ENCODE assay signal across 8 mouse cellular contexts in the genomic region with DNA sequence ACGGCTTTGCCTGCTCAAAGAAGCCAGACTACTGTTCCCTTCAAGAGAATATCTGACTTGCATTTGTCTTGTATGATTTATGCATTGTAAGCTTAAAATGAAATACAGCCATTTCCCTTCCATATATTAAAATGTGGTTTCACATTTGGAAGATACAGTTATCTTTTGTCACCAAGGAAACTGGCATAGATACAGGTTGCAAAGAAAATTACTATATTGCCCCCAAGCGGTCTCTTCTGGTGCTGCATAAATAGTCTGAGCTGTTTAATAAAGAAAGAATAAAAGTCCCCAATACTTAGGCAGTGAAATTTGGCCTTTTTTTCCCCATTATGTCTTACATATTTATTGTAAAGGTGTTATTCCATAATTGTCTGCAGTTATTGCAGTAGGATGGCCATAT.
DNase-seq lines count a peak whose midpoint lies in the region; ATAC-seq and TF ChIP-seq lines count a peak whose summit lies in the region.

No protein-coding gene starts in this region.

- no peak overlapping the region for H3K4me2 ChIP-seq in heart, embryonic 12.5 days

- whole genome bisulfite sequencing in heart, embryonic 12.5 days: 44% methylated on average over 2 of the region's 2 CpGs

- H3K27ac ChIP-seq in heart, embryonic 12.5 days (ENCODE audit: poor library complexity, severe bottlenecking): no peak overlapping the region
- H3K27ac ChIP-seq in layer of hippocampus, adult 2 months: no peak overlapping the region

- peak; percentile 87 for TF ChIP-seq CTCF in layer of hippocampus, adult 2 months (conservative IDR thresholded peaks at IDR 0.05)

- no peak overlapping the region for H3K9ac ChIP-seq in heart, embryonic 12.5 days

- H3K4me1 ChIP-seq in heart, embryonic 12.5 days (replicated peaks): no peaks in the 10 kb centered on the region

- H3K27me3 ChIP-seq in heart, embryonic 12.5 days (replicated peaks): no peaks in the 10 kb centered on the region

- DNase-seq in heart, adult 18-20 months: peak; percentile 18 to 69
- peak; percentile 18 for DNase-seq in urinary bladder, postnatal 14 days (ENCODE audit: low spot score)
- no peak for DNase-seq in urinary bladder, postnatal 10 days (ENCODE audit: low spot score)
- DNase-seq in fibroblast of lung, adult 2 months (ENCODE audit: low read depth): peak; percentile 20
- peak; percentile 47 to 56 for DNase-seq in layer of hippocampus, adult 2 months (ENCODE audit: low spot score in 2 of 2)
- peak; percentile 74 for DNase-seq in retina, embryonic 14.5 days (ENCODE audit: low spot score)

- H3K9me3 ChIP-seq in heart, embryonic 12.5 days (replicated peaks): no peaks in the 10 kb centered on the region

- no peak for ATAC-seq in heart, embryonic 12.5 days (ENCODE audit: insufficient number of reproducible peaks, low FRiP score)
- ATAC-seq in erythroblast, adult 5-6 weeks (replicated peaks; ENCODE audit: low FRiP score, poor library complexity, severe bottlenecking): no peak

- no peak overlapping the region for H3K4me3 ChIP-seq in heart, embryonic 12.5 days
- H3K4me3 ChIP-seq in layer of hippocampus, adult 2 months: peak overlapping the region; percentile 23

- no peaks in the 10 kb centered on the region for H3K36me3 ChIP-seq in heart, embryonic 12.5 days
